Mouse (Mus musculus): Measurements from ENCODE around the gene Lrrc14b. TPM values are rescaled to one million over a fixed set of nuclear protein-coding genes. Genes with fewer than 3 reads are reported as not detected.

Gene Lrrc14b
- polyA plus RNA-seq, 1 experiment = 0.06 TPM

GRCm38 (mm10) chr13:74363176-74363858, 488 bp downstream of the Lrrc14b start:
- H3K27ac ChIP-seq (ENCODE audit: control insufficient read depth, insufficient read depth, low read depth, low read length) = no peak overlapping the region
- no peak overlapping the region for H3K4me3 ChIP-seq (ENCODE audit: control insufficient read depth, low read depth, low read length)
- no peak for TF ChIP-seq POLR2A (IDR thresholded peaks at IDR 0.05; ENCODE audit: control insufficient read depth, low read depth, low read length)
- no peak for TF ChIP-seq CTCF (IDR thresholded peaks at IDR 0.05; ENCODE audit: control insufficient read depth, insufficient read depth, insufficient replicate concordance, low read depth, low read length)
- H3K4me1 ChIP-seq (ENCODE audit: control insufficient read depth, insufficient read depth, low read length) = peaks cover 7% of the 10 kb centered on the region
- no peaks in the 10 kb centered on the region for H3K27me3 ChIP-seq (ENCODE audit: control insufficient read depth, insufficient read depth, low read length)
- no peaks in the 10 kb centered on the region for H3K36me3 ChIP-seq (ENCODE audit: control insufficient read depth, insufficient read depth, low read length)

- no peaks in the 10 kb centered on the region for H3K36me3 ChIP-seq (ENCODE audit: control insufficient read depth, insufficient read depth, low read length)
- H3K4me3 ChIP-seq (ENCODE audit: control insufficient read depth, low read depth, low read length) = no peak overlapping the region
- no peaks in the 10 kb centered on the region for H3K27me3 ChIP-seq (ENCODE audit: control insufficient read depth, insufficient read depth, low read length)
- H3K27ac ChIP-seq (ENCODE audit: control insufficient read depth, insufficient read depth, low read depth, low read length) = no peak overlapping the region
- H3K4me1 ChIP-seq (ENCODE audit: control insufficient read depth, insufficient read depth, low read length) = peaks cover 7% of the 10 kb centered on the region
- TF ChIP-seq CTCF (IDR thresholded peaks at IDR 0.05; ENCODE audit: control insufficient read depth, insufficient read depth, insufficient replicate concordance, low read depth, low read length) (no peak), POLR2A (IDR thresholded peaks at IDR 0.05; ENCODE audit: control insufficient read depth, low read depth, low read length) (no peak)
Observed at GRCm38 (mm10) chr13:74362218-74362617, 1.6 kb downstream of the Lrrc14b start.

GRCm38 (mm10) chr13:74356491-74356890, 7.3 kb downstream of the Lrrc14b start:
- peaks cover 2% of the 10 kb centered on the region; the same call in 1 of the 2 replicates for H3K36me3 ChIP-seq (ENCODE audit: control insufficient read depth, insufficient read depth, low read length)
- H3K4me3 ChIP-seq (ENCODE audit: control insufficient read depth, low read depth, low read length) = no peak overlapping the region

GRCm38 (mm10) chr13:74350435-74350906, 13.3 kb downstream of the Lrrc14b start:
- no peaks in the 10 kb centered on the region for H3K36me3 ChIP-seq (ENCODE audit: control insufficient read depth, insufficient read depth, low read length)
- H3K4me3 ChIP-seq (ENCODE audit: control insufficient read depth, low read depth, low read length) = peak overlapping the region; percentile 94
- H3K27ac ChIP-seq (ENCODE audit: control insufficient read depth, insufficient read depth, low read depth, low read length) = peak overlapping the region; percentile 40
- no peaks in the 10 kb centered on the region for H3K4me1 ChIP-seq (ENCODE audit: control insufficient read depth, insufficient read depth, low read length)
- TF ChIP-seq POLR2A (IDR thresholded peaks at IDR 0.05; ENCODE audit: control insufficient read depth, low read depth, low read length) = no peak
- no peaks in the 10 kb centered on the region for H3K27me3 ChIP-seq (ENCODE audit: control insufficient read depth, insufficient read depth, low read length)

More at GRCm38 (mm10) chr13:74356491-74356890, 7.3 kb downstream of the Lrrc14b start:
- Histone ChIP-seq H3K27me3 (ENCODE audit: control insufficient read depth, insufficient read depth, low read length) (no peaks in the 10 kb centered on the region), H3K27ac (ENCODE audit: control insufficient read depth, insufficient read depth, low read depth, low read length) (no peak overlapping the region), H3K4me1 (ENCODE audit: control insufficient read depth, insufficient read depth, low read length) (no peaks in the 10 kb centered on the region)
- TF ChIP-seq CTCF (IDR thresholded peaks at IDR 0.05; ENCODE audit: control insufficient read depth, insufficient read depth, insufficient replicate concordance, low read depth, low read length) (no peak), POLR2A (IDR thresholded peaks at IDR 0.05; ENCODE audit: control insufficient read depth, low read depth, low read length) (no peak)

GRCm38 (mm10) chr13:74349566-74350434, 14.0 kb downstream of the Lrrc14b start, which contains the start of the genes Sdha and Ccdc127:
Sdha (minus strand) TSS chr13:74350280.
Ccdc127 (plus strand) TSS chr13:74350309.
- Histone ChIP-seq H3K36me3 (ENCODE audit: control insufficient read depth, insufficient read depth, low read length) (no peaks in the 10 kb centered on the region), H3K4me1 (ENCODE audit: control insufficient read depth, insufficient read depth, low read length) (no peaks in the 10 kb centered on the region), H3K27ac (ENCODE audit: control insufficient read depth, insufficient read depth, low read depth, low read length) (peak within 1 kb of the TSS; percentile 89), H3K4me3 (ENCODE audit: control insufficient read depth, low read depth, low read length) (peak within 1 kb of the TSS; percentile 94), H3K27me3 (ENCODE audit: control insufficient read depth, insufficient read depth, low read length) (no peaks in the 10 kb centered on the region)
- TF ChIP-seq CTCF (IDR thresholded peaks at IDR 0.05; ENCODE audit: control insufficient read depth, insufficient read depth, insufficient replicate concordance, low read depth, low read length) = no peak
- TF ChIP-seq POLR2A (IDR thresholded peaks at IDR 0.05; ENCODE audit: control insufficient read depth, low read depth, low read length) = peak; percentile 96

- no peak for TF ChIP-seq CTCF (IDR thresholded peaks at IDR 0.05; ENCODE audit: control insufficient read depth, insufficient read depth, insufficient replicate concordance, low read depth, low read length)
- no peak for TF ChIP-seq POLR2A (IDR thresholded peaks at IDR 0.05; ENCODE audit: control insufficient read depth, low read depth, low read length)
- no peaks in the 10 kb centered on the region; the same call in 1 of the 2 replicates for H3K36me3 ChIP-seq (ENCODE audit: control insufficient read depth, insufficient read depth, low read length)
Observed at GRCm38 (mm10) chr13:74341036-74341435, 22.8 kb downstream of the Lrrc14b start.

GRCm38 (mm10) chr13:74329321-74329720, 34.5 kb downstream of the Lrrc14b start:
- Histone ChIP-seq H3K27ac (ENCODE audit: control insufficient read depth, insufficient read depth, low read depth, low read length) (no peak overlapping the region), H3K27me3 (ENCODE audit: control insufficient read depth, insufficient read depth, low read length) (no peaks in the 10 kb centered on the region), H3K4me1 (ENCODE audit: control insufficient read depth, insufficient read depth, low read length) (no peaks in the 10 kb centered on the region), H3K4me3 (ENCODE audit: control insufficient read depth, low read depth, low read length) (no peak overlapping the region), H3K36me3 (ENCODE audit: control insufficient read depth, insufficient read depth, low read length) (peaks cover 5% of the 10 kb centered on the region)
- TF ChIP-seq CTCF (IDR thresholded peaks at IDR 0.05; ENCODE audit: control insufficient read depth, insufficient read depth, insufficient replicate concordance, low read depth, low read length) (no peak), POLR2A (IDR thresholded peaks at IDR 0.05; ENCODE audit: control insufficient read depth, low read depth, low read length) (no peak)

More at GRCm38 (mm10) chr13:74341036-74341435, 22.8 kb downstream of the Lrrc14b start:
- no peak overlapping the region for H3K4me3 ChIP-seq (ENCODE audit: control insufficient read depth, low read depth, low read length)
- no peaks in the 10 kb centered on the region for H3K27me3 ChIP-seq (ENCODE audit: control insufficient read depth, insufficient read depth, low read length)
- H3K4me1 ChIP-seq (ENCODE audit: control insufficient read depth, insufficient read depth, low read length) = no peaks in the 10 kb centered on the region
- no peak overlapping the region for H3K27ac ChIP-seq (ENCODE audit: control insufficient read depth, insufficient read depth, low read depth, low read length)

Data from testis, adult 2 months (tissue).